Mouse (Mus musculus) brown adipose tissue, adult 24 weeks (tissue): Measurements from ENCODE around the gene Usp29. TPM values are rescaled to one million over a fixed set of nuclear protein-coding genes. Genes with fewer than 3 reads are reported as not detected.

Source experiments
- H3K27ac ChIP-seq: fragments of 200-500 bp; replicated peaks from 2 replicates; pipeline ENCODE4 v1.5.1; 2012; ENCODE audit warnings: low read depth, mild to moderate bottlenecking, low read length
- H3K4me1 ChIP-seq: fragments of 200-500 bp; 2 replicates; pipeline ENCODE4 v1.6.1; 2012; ENCODE audit warnings: low read length, mixed read lengths; ENCODE audit not compliant: control insufficient read depth, insufficient read depth, insufficient read length
- H3K4me3 ChIP-seq: fragments of 200-500 bp; 2 replicates; pipeline ENCODE4 v1.5.1; 2012; ENCODE audit warnings: low read depth, mild to moderate bottlenecking, low read length, moderate library complexity; ENCODE audit not compliant: insufficient read depth
- polyA plus RNA-seq: library from polyadenylated mRNA; stranded (reverse); fragments of >200 nt; gene quantifications from 2 replicates; pipeline ENCODE4 v1.2.4, GENCODE M21; 2012; ENCODE audit not compliant: missing spikeins, insufficient read depth, insufficient read length

Gene Usp29
- polyA plus RNA-seq, 1 experiment, result not detected

DNA sequence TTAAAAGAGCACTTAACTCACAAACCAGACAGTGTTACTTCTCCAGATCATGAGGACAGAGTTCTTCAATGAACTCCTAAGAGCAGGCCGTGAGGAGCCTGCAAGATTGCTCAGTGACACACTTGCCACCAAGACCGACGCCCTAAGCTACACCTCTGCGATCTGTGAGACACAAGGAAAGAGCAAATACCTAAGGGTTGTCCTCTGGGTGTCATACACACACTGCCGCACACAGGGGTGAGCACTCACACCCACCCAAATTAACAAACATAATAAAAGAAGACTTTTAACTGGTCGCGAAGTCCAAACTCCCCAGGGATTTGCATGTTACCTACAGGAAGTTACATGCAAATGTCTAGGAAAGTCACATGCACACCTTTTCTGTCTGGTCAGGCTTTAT, 170.3 kb downstream of the Usp29 start:
- no peak overlapping the region for H3K4me3 ChIP-seq
- H3K4me1 ChIP-seq, result no peaks in the 10 kb centered on the region
- no peak overlapping the region for H3K27ac ChIP-seq

DNA sequence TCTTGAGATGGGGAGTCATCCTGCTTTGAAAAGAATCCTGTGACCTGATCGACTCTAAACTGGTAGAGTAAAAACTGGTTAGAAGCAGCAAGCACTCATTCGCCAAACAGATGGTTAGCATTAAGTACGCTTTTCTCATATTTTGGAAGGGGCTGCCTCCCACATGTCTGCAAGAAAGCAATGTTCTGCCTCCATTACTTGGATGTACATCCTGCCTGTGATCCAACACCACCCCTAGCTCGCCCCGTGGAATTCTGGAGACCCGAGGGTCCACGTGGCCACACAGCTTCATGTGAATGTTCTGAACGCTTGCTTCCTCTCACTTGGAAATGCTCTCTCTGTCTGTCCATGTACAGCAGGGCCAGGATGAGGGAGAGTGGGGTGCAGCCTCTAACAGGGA, 173.1 kb downstream of the Usp29 start:
- H3K4me3 ChIP-seq, result no peak overlapping the region
- no peaks in the 10 kb centered on the region for H3K4me1 ChIP-seq
- H3K27ac ChIP-seq, result no peak overlapping the region

DNA sequence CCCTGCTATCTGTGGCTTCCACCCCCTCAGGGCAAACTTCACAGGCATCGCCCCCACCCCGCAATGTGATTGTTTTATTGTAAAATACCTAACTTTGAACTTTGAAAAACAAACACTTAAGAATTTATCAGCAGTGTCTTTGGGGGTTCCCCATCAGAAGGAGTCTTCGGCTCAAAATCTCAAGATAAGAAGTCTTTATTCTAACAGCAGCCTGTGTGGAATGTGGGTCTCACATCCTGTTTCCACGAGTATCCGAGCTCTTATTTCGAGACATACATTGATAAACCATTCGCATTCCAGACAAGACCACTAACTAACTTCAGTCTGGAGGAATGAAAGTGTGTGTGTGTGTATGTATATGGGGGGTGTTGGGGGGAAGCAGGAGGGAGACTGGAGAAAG, 180.1 kb downstream of the Usp29 start:
- H3K4me3 ChIP-seq, result no peak overlapping the region
- no peak overlapping the region for H3K27ac ChIP-seq
- H3K4me1 ChIP-seq, result no peaks in the 10 kb centered on the region

DNA sequence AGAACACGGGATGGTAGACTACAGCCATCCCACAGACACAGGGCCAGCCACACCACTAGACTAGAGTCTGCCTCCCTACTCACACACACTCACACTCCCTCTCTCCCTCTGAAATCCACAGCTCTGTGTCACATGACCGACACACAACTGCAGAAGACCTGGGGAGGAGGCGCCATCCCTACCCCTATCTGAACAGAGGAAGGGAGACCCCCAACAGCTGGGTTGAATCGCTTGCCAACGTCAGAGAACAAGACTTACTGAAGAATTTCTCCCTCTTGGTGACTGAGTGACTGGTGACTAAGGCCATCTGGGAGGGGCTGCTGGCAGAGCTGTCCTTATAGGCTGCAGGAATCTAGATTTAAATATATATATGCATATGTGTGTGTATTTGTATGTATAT, 181.4 kb downstream of the Usp29 start:
- Histone ChIP-seq H3K4me3 (no peak overlapping the region), H3K27ac (no peak overlapping the region), H3K4me1 (no peaks in the 10 kb centered on the region)

DNA sequence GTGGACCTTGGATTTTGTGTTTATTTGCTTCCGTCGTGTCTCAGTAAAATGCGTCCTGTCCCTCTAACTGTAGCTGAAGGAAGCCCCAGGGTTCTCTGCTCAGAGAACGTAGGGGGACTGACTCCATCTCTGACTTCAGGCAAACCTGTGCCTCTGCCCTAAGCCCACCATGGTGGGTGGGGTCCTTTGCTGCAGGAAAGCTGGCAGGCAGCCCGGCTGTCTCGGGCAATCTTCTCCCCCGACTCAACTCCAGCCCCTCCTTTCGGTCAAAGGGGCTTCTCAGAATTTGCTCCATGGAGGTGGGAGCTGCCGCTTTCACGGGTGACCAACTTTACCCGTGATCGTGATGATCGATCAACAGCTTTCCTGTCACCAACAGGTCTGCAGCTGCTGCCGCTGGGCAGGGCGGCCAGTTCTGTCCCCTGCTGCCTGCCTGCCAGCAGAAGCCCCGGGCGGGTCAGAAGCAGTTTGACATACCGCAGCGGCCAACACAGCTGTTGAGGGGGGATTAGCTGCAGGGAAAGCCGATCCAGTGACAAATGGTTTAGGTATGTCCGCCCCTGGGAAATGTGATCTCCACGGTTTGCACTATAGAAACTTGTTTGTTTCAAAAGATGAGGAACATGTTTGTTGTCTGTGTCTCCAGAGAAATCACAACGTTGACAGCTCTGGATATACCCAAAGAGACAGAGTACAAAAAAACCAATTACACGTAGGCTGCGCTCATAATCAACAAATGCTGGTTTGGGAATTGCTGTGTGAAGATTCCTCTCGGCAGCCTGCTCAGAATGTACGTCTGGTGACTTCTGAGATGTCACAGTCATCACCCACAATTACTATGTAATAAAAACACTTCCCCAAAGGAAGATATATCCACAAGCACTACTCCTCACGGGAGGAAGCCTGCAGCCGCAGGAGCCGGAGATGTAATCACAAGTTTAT, 183.3 kb downstream of the Usp29 start:
- H3K4me1 ChIP-seq, result no peaks in the 10 kb centered on the region
- no peak overlapping the region for H3K27ac ChIP-seq
- H3K4me3 ChIP-seq, result no peak overlapping the region

DNA sequence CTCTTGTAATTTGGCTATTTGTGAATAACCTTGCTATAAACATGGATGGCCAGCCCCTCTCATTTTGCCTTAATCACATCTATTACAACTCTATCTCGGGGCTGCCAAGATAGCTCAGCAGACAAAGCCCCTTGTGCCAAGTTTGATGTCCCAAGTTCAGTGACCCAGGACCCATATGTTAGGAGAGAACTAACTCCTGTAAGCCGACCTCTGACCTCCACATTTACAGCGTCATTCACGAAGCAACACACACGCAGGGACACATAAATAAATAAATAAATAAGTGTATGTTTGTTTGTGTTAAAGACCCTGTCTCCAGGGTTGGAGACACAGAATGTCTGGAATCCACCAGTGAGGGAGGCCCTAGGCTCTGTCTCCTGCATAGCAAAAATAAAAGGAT, 186.7 kb downstream of the Usp29 start:
- no peak overlapping the region for H3K4me3 ChIP-seq
- no peaks in the 10 kb centered on the region for H3K4me1 ChIP-seq
- no peak overlapping the region for H3K27ac ChIP-seq

DNA sequence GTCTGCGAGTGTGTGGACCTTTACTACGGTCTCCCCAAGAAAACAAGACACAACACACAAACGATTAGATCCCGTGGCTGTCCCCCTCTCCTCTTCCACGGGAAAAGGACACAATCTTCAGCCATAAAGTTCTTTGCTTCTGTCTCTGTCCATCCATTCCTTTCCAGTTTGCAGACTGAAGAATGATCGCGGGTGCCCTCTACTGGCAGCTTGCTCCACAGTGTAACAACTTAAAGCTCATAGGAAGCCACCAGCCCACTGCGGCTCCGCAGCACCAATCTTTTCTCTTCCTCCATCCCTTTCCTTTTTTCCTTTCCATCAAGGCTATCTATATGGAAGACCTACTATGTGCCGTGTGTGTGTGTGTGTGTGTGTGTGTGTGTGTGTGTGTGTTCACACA, 187.9 kb downstream of the Usp29 start:
- H3K27ac ChIP-seq, result no peak overlapping the region
- H3K4me3 ChIP-seq, result no peak overlapping the region
- no peaks in the 10 kb centered on the region for H3K4me1 ChIP-seq

DNA sequence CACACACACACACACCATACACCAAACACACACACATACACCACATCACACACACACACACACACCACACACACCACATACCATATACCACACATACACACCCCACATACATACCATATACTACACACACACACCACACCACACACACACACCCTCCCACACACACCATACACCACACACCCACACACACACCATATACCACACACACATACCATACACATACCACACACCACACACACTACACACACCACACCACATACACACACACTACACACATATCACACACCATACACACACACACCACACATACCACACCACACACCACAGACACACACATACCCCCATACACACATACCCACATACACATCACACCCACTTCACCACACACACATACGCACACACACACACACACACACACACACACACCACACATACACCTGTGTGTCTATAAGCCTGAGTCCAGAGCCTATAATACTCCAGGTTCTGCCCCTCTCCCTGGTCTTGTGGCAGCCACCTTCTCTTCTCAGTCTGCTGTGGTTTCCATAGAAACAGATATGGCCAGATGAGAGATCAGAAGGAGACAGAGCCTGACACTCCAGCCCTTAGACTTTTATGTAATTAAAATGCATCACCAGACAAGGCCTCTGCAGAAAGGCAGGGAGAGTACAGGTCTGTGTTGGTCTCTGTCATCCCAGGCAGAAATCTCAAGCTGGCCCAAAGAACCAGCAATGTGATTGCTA, 188.9 kb downstream of the Usp29 start:
- H3K4me3 ChIP-seq, result no peak overlapping the region

DNA sequence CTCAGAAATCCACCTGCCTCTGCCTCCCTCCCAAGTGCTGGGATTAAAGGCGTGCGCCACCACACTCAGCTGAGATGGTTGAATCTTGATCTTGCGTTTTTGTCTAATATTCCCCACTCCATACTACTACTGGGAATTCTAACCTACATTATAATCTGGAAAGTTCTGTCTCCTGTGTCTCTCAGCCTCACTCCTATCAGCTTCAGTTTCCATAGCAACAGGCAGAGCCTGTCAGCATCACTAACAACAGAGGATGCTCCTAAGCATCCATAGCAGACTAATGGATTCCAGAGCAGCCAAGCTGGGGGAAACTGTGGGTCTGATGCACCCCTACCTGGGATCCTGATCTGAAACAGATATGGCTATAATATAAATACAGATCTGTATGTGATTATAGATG, 193.1 kb downstream of the Usp29 start:
- Histone ChIP-seq H3K4me1 (no peaks in the 10 kb centered on the region), H3K27ac (no peak overlapping the region), H3K4me3 (no peak overlapping the region)

More for the DNA sequence above, 188.9 kb downstream of the Usp29 start:
- no peak overlapping the region for H3K27ac ChIP-seq
- no peaks in the 10 kb centered on the region for H3K4me1 ChIP-seq

DNA sequence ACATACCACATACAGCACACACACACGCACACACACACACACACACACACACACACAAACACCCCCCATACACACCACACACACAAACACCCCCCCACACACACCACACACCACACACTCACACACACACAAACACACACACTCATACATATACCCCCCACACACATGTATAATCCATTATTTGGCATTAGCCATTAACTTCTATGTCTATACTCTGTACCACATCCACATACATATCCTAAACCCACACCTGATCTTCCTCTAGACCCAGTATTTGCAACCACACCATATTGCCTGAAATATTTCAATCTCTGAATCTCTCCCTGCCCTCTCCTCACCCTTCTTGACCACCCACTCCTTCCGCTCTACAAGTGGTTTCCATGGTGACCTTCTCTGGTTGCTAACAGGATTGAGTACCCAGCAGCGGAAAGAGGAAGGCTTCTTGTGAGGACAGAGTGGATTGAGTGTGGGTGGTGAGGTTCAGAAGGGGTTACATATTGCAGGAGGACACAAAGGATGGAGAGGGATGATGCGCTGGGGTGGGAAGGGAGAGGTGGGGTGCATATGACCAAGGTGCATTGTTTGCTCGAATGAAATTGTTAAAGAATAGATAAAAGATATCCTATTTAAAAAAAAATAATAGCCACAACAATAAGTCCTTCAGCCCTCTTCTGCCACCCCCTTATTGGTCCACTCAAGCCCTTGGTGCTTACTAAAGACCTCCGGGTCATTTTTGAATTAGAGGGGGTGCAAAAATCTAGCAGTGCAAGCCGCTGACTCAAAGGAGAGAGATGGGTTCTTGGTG, 195.8 kb downstream of the Usp29 start:
- H3K27ac ChIP-seq, result no peak overlapping the region
- no peak overlapping the region for H3K4me3 ChIP-seq
- H3K4me1 ChIP-seq, result no peaks in the 10 kb centered on the region

DNA sequence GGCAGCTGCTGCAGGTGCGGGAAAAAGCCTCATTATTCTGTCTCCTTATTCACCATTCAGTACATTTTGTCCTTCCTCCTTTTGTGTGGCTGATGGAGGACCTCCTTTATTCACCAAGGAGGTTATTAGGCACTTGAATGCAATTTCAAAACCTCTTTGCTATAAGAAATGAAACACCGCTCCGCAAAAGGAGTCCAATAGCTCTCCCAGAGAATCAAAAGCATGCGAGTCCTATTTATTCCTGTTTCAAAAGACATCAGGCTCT, 196.3 kb downstream of the Usp29 start:
- no peak overlapping the region for H3K27ac ChIP-seq
- H3K4me3 ChIP-seq, result no peak overlapping the region

DNA sequence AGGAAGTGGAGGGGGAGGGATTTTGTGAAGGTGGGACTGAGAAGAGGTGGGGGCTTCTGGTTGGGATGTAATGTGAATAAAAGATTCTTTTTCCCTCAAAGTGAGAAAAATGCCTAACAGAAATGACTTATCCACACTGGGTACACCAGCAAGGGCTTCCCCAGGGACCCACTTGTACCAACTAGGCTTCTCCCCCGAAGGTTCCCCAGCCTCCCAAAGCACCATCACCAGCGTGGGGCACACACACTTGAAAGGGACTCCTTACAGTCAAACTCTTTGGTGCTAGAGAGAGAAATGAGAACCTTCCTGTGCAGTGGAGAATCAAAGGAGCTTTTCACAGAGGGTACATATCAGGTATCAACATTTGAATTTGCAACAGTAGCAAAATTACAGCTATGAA, 198.9 kb downstream of the Usp29 start:
- Histone ChIP-seq H3K4me3 (no peak overlapping the region), H3K4me1 (no peaks in the 10 kb centered on the region), H3K27ac (no peak overlapping the region)

More for the DNA sequence above, 196.3 kb downstream of the Usp29 start:
- H3K4me1 ChIP-seq, result no peaks in the 10 kb centered on the region

DNA sequence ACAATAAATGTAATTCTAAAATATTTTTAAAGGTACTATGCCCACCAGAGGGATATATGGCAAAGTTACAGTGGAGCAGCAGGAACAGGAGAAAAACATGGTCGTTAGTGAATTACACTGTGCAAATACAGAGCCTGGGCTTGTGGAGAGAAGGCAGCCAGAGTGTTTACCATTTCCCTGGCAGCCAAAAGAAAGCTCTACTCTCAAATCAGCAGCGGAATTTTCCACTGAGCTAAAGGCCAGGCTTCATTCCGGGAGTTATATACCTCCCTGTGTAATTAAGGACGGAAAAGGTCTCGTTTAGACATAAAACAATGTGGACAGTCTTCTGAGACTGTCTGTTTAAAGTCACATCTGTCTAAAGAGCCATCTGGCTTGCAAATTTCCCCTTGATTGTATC, 204.4 kb downstream of the Usp29 start:
- H3K4me1 ChIP-seq, result no peaks in the 10 kb centered on the region
- H3K27ac ChIP-seq, result no peak overlapping the region
- H3K4me3 ChIP-seq, result no peak overlapping the region

DNA sequence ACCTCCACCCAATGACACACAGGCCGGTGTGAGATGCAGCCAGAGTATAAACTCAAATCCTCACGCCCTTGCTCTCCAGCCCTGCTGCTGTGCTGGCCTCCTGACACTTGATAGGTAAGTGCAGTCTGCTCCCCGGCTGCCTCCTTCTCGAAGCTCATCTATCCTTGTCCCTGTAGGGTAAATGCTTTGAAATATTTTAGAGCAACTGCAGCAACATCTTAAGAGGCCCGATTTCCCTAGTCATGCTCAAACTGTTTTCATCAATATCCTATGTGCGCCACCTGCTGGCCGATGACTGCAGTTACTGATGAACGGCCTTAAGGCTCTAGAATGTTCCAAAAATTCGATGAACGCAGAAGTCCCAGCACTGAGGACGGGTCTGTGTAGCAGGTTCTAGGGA, 206.7 kb downstream of the Usp29 start:
- no peak overlapping the region for H3K4me3 ChIP-seq
- no peak overlapping the region for H3K27ac ChIP-seq
- no peaks in the 10 kb centered on the region for H3K4me1 ChIP-seq

DNA sequence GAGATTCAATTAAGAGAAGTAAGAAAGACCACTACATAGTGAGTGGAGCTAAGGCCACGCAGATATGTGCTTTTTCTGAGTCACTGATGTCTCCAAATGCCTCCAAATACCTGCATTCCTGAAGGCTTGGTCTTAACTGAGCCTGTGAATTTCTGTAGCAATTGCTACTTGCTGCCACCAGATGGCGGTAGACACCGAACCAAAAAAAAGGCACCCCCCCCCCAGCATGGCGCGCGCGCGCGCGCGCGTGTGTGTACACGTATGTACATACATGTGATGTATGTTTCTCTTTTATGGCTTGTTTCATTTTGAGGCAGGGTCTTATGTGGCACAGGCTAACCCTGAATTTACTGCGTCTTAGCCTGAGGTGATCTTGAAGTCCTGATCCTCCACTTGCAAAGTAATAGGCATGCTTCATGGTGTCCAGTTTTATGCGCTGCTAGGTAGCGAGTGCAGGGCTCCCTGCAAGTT, 210.4 kb downstream of the Usp29 start:
- Histone ChIP-seq H3K27ac (no peak overlapping the region), H3K4me1 (no peaks in the 10 kb centered on the region), H3K4me3 (no peak overlapping the region)
